Mouse (Mus musculus): ENCODE results near the gene Ulk1.

DNA sequence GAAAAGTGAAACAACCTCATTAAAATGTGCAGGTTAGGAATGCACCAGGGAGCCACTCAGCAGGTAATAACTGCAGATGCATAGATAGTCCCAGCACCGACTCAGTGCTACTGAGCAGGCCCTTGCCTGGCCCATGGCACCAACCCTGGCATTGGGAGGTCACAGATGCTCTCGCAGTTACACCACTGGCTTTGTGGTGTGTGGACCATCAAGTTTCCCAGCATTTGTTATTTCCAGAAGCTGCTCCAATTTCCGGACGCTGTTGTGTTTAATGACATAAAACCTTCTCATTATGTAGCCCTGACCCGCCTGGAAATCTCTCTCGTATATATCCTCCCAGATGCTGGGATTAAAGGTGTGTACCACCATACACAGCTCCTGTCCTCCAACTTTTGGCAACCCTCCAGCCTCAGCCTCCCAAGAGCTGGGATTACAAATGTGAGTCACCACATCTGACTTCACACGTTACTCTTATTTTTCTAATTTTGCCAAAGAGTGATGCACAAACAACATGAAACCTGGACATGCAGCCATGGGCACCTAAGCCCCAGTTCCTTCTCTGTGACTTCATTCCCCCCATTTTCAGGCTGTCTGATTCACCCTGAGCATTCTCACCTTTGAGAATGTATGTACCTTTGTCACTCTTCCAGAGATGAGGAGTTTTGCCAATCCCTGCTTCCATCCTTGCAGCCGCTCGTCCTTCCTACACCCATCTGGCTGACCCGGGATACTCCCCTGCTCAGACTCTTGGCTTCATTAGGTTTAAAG lies 29.0 kb downstream of the Ulk1 start:
- TF ChIP-seq CTCF (IDR thresholded peaks at IDR 0.05 in 2 of 3, conservative IDR thresholded peaks at IDR 0.05 in 1 of 3; ENCODE audit: control insufficient read depth in 1 of 3, insufficient read depth in 1 of 3, low read depth in 2 of 3, low read length in 3 of 3, poor library complexity in 1 of 3, severe bottlenecking in 1 of 3) (no peak), ETS1 (IDR thresholded peaks at IDR 0.05; ENCODE audit: low read depth, low read length) (no peak), POLR2A (IDR thresholded peaks at IDR 0.05; ENCODE audit: control insufficient read depth in 1 of 2, insufficient read depth in 1 of 2, low read depth in 1 of 2, low read length in 2 of 2, poor library complexity in 1 of 2) (no peak; a peak in 1 of 4 replicates), ZNF384 (IDR thresholded peaks at IDR 0.05; ENCODE audit: low read depth, low read length) (no peak), HCFC1 (IDR thresholded peaks at IDR 0.05; ENCODE audit: low read depth, low read length) (no peak), MAX (IDR thresholded peaks at IDR 0.05; ENCODE audit: low read length) (no peak), EP300 (IDR thresholded peaks at IDR 0.05; ENCODE audit: low read depth in 1 of 2, low read length in 2 of 2) (no peak), ZMIZ1 (IDR thresholded peaks at IDR 0.05; ENCODE audit: low read depth, low read length) (no peak), E2F4 (IDR thresholded peaks at IDR 0.05; ENCODE audit: borderline replicate concordance, low read depth, low read length) (no peak), KAT2A (conservative IDR thresholded peaks at IDR 0.05; ENCODE audit: low read depth, low read length) (no peak)
